Mouse (Mus musculus) 3134 (cell line): ENCODE measurements around the gene Golga2.
"Not testable (repeated sequence)": the region's sequence is repeated elsewhere in the genome, so short reads cannot be mapped to it uniquely, and the experiment has no call there.

Source experiments
- DNase-seq: peaks from one replicate; pipeline ENCODE4 v3.0.0-alpha.2; 2011; ENCODE audit warnings: low spot score; ENCODE audit not compliant: insufficient read length; ENCODE audit errors: extremely low read depth

Golga2 gene

DNA sequence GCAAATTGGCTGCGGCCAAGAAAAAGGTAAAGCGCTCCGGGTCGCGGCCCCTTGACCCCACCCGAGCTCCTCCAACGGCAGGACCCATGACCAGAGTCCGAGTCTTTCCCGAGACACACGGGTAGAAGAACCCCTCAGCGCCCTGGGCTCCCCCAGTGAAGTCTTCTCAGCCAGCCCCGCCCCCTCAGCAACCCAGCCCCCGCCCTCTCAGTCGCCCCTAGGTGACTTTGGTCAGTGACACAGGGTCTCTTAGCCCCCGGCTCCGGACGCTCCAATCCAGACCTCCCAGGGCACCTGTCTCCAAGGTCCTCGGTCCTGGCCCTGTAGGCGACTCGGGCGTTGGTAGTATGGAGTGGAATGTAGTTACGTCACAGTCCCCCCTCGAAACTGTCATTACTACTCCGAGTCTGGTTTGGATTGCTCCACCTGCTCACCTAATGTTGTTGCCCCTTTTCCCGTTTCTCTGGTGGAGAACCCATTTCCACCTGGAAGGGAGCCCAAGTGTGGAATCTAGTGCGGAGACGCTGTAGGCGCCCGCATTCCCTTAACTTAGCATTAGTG, 1.3 kb downstream of the Golga2 start:
- no peak for DNase-seq

DNA sequence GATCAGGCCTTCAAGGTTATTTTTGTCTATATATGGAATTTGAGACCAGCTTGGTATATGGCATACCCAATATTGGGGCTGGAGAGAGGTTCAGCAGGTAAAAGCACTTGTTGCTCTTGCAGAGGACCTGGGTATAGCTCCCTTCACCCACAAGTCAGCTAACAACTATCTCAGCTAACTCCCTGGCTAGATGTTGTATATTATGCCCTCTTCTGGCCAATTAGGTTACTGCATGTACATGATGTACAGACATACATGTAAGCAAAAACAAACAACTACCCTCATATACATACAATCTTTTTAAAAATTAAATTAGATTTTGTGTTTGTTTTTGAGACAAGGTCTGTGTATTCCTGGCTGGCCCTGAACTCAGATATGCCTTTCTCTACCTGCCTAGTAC, 2.4 kb downstream of the Golga2 start:
- no peak for DNase-seq

DNA sequence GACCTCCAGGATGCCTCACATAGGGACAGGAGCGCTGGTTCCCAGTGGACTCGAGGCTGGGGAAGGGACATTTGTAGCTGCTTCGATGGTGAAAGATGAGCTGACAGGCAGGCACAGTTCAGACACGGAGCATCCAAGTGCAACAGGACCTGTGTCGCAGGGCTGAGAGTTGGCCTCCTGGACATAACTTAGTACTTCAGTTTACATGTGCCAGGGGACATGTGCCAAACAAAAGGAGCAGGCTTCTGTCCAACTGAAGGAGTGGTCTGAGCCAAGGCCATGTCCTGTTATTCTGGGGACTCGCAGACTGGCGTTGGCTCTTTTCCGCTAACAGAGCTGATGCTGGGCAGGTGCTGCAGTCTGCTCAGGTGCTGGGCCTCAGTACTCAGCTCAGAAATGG, 7.2 kb downstream of the Golga2 start:
- no peak for DNase-seq

DNA sequence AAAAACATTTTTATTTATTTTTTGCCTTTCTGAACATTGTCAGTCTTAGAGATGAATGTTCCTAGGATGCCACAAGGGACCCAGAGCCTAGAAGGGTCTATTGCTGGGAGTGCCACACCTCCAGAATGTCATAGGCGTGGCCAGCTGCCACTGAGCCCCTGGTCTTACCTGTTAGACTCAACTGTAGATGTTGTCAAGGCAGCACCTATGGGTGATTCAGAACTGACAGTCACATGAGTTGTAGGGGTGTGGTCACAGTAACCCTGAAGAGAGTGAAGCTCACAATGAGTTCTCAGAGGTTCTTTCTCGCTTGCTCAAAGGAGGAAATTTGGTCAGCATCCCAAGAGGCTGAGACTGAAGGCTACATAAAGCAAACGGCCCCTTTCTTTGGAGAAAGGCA, 8.1 kb downstream of the Golga2 start:
- DNase-seq = no peak

DNA sequence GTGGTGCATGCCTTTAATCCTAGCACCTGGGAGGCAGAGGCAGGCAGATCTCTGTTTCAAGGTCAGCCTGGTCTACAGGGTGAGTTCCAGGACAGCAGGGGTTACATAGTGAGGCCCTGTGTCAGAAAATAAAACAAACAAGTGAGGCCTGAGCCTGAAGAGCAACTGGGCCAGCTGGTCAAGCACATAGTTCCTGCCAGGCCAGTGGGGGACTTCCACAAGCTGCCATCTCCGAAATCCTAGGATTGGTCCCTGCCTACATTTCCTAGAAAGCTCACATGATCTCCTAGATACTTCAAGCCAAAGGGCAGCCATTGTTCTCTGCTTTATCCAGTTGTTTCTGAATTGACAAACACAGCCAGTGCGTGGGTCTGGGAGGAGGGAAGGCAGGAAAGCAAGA, 8.7 kb downstream of the Golga2 start:
- DNase-seq = not testable (repeated sequence)

DNA sequence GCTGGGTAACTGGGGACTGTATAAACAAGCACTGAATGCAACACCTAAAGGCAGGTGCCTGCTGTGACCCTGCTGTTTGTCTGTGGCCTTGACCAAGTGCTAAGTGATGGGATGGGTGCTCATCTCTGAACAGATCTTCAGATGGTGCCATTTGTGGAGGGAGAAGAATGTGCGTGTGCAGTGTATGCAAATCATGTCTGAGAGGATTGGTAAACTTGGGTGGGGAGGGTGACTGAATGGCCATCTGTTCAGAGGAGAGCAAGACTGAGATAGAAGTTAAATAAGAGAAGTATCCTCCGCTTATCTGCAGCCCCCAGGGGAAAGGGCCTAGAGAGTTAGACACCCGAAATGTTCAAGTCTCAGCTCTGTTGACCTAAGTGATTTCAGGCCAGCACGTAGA, 12.3 kb downstream of the Golga2 start:
- no peak for DNase-seq

DNA sequence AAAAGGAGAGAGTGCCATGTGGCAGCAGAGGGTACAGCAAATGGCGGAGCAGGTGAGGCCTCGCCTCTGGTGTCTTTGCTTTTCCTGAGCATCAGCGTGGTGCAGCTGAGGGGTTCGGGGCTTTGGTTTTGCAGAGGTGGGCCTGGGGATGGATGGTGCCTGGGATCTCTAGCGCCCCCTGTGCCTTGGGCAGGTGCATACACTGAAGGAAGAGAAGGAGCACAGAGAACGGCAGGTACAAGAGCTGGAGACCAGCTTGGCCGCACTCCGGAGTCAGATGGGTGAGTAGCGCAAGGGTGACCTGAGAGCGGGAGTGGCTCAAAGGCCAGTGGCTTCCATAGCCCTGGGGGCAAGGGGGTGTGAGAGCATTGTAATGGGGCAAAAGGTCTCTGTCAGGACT, 15.8 kb downstream of the Golga2 start:
- DNase-seq = no peak

DNA sequence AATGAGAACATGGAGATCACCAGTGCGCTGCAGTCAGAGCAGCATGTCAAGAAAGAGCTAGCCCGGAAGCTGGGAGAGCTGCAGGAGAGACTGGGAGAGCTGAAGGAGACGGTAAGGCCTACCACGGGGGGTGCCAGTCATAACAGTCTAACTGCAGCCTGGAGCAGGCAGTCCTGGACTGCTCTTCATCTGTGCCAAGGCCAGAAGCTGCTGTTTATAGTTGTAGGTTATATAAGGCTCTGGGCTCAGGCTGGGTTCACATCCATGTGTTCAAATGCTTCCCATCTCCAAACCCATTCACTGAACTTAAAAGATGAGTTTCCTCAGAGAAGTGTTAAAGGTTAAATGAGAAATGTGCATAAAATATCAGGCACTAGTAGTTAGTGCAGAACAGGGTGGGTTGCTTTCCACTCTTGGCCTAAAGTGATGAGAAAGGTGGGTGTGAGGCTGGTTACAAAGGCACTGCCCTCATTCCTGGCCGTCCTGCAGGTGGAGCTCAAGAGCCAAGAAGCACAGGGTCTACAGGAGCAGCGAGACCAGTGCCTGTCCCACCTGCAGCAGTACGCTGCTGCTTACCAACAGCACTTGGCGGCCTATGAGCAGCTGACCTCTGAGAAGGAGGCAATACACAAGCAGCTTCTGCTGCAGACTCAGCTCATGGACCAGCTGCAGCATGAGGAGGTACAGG, 17.1 kb downstream of the Golga2 start:
- no peak for DNase-seq

DNA sequence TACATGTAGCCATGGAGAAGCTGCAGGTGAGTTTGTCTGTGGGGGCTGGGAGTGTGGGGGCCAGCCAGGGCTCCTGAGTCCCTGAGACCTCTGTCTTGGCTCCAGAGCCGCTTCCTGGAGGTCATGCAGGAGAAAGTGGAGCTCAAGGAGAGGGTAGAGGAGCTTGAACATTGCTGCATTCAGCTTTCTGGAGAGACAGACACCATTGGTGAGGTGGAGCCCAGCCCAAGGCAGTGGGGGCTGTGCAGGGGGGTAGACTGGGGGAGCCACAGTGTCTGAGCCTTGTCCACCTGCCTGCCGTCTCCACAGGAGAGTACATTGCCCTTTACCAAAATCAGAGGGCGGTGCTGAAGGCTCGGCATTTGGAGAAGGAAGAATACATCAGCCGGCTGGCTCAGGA, 18.5 kb downstream of the Golga2 start:
- DNase-seq = no peak

DNA sequence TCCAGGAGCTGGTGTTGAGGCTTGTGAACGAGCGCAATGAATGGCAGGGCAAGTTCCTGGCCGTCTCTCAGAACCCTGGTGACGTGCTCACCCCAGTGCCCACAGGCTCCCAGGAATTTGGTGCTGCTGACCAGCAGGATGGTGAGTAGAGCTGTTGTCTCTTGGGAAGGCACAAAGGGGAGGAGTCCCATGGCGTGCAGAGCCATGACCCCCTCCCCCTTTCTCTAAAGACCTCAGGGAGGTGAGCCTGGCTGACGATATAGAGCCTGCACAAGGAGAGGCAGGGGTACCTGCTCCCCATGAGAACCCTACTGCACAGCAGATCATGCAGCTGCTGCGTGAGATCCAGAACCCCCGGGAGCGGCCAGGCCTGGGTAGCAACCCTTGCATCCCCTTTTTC, 19.0 kb downstream of the Golga2 start:
- no peak for DNase-seq

DNA sequence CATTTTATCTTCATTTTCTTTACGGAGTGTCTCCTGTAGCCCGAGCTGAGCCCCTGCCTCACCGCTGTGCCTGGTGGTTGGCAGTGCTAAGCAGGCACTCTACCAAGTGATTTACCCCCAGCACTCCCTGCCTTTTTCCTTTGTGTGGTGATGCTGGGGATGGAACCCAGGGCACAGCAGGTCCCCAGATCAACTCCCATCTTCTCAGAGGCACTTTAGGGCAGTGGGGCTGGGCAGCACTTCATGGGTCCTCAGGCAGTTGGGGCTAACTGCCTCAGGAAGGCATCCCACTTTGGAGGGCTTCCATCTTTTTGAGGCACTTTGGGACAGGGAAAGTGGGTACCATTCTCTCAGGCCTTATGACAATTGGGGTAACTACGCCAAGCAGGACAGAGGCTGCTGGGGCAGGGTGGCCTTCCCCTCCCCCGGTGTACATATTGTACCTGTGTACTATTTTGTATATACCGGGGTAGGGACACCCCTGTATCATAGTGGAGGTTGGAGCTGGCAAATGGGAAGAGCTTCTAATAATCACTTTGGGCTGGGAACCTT, 20.1 kb downstream of the Golga2 start:
- DNase-seq = no peak

DNA sequence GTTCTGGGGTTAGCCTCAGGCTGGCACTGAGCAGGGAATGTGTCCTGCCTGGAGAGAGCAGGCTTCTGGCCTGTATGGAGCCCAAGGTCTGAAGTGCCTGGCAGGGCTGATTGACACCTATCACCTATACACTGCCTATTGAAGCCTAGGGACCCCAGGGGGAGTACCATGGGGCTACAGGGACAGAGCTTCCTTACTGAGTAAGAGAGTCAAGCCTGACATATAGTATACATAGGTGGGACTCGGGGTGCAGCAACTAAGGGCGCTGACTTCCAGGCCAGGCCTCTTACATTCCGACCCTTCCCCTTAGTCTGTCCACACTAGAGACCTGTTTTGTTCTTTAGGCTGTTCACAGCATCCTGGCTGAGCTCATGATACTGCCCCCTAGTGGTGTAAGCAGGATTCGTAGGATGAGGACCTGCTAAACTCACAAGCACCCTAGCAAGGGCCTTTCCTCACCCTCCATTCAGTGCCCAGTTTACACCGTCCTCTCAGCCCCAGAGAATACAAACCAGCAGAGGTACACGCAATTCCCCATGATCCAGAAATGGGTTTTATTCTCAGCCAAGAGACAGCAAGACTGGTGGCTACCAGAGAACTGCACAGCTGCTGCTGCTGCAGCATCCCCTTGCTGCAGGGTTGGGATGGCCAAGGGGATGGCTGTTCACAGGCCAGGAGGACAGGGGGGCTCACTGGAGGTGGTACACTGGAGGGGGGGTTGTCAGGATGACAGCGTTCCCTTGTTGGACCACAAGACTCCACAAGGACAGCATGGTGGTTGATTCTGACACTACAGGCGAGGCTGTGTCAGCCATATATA, 21.0 kb downstream of the Golga2 start:
- DNase-seq = no peak

DNA sequence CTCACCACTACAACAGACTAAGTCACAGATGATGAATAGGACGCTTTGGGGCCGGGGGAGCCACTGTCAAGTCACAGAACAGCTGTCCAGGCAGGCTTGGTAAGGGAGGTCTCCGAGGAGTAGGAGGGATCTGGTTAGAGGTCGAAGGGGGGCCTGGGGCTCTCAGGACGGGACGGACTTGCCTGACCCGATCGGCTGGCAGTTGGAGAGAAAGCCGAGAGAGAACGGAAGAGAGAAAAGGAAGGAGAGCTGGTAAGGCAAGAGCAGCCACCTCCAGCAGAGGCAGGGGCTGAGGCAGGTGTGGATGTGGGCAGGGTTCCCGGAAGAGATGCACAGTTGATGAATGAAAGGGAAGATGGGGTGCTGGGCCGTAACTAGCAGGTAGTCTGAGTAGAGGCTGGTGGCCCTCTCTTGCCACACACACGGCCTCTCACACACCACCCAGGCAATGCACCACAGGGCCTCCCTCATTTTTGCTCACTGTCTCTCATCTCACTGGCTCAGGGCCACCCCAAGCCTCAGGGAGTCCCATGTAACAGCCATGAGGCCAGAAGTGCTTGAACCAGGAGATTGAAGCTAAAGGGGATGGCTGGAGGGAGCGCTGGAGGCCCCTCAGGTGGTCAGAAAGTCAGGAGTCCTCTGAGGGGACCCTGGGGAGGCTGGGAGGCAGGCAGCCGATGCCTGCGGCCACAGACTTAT, 21.8 kb downstream of the Golga2 start:
- no peak for DNase-seq

DNA sequence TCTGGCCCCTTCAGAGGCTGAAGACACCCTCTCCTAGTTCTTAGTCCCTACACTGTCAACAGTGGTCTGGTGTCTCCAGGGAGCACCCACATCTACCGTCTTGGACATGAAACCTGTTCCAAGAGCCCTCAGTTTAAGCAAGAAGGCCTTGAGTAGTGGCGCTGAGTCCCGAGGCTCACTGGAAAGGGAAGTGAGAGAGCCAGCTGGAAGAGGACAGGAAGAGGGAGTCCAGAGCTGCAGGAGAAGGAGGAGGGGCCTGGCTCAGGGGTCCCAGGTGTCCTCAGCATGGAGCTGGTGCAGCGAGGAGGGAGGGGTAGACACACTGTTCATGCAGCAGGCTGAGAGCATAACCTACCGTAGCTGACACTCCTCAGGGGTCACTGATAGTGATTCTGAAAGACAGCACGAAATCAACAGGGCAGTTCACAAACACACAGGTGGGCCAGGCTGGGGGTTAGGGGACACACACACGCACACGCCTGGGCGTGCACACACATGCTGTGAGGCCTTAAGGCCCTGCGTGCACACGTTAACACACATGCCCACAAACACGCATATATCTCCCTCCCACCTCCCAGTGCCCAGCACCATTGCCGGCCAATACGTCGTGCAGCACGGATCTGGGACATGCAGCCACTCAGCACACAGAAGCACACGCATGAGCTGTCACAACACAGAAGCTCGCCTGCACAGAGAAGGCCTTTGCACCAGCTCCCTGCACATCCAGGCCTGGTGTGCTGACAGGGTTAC, 23.1 kb downstream of the Golga2 start:
- DNase-seq = no peak

DNA sequence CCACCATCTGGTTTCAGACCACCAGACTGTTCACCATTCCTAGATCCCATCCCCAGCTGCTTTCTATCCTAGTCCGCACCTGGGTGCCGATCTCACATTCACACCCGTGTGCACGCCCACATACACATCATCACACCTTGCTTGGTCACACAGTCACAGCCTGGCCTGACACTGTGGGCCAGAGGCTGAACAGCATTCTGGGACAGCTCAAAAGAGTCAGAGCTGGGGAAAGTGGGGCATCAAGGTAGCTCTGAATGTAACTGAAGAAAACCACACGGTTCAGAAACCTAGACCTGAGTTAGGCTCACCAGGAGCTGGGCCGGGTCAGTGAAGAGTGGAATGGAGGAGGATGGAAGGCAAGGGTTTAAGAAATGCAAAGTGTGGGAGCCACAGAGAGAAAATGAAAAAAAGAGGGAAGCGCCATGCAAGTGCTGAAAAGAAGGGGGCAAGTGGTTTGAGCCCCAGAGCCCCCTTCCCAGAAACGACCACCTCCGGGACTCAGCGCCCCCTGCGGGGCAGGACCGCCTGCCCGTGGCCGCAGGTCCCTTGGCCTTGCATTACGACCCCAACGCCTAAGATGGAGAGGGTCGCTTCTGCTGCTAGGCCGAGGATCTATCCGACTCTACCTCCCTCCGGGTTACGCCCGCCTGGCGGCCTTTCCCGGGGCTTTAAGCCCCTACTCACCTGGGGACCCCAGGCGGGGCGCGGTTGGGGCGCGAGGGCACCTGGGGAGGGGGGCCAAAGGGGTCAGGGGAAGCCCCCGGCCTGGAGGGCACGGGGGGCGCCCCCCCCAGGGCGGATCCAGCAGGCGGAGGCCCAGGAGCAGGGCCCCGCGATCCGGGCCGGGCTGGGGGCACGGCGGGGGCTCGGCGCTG, 24.5 kb downstream of the Golga2 start:
- no peak for DNase-seq

DNA sequence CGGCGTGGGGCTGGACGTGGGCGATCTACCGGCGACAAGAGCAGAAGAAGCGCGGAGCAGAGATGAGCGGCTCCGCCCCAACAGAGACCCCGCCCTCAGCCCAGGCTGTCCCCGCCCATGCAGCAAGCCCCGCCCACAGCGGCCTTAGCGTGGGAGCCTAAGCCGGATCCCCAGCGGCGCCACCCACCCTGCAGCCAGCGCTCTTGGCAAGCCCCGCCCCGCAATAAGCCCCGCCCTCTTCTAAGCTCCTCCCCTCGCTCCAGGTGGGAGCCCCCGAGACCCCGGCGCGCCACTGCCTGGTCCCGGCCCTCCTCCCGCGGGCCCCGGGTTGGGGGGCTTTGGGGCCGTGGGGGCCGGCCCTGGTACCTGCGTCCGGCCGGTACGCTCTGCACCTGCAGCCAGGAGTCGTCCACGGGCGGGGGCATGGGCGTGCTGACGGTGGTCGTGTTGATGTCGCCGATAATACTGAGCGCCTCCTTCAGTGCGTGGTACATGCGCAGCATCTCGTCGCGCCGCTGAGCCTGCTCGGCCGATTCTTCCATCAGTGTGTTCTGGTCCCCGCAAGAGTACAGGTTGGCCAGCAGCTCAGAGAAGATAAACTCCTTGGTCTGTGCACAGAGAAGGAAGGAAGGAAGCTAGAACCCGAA, 25.3 kb downstream of the Golga2 start:
- no peak for DNase-seq

DNA sequence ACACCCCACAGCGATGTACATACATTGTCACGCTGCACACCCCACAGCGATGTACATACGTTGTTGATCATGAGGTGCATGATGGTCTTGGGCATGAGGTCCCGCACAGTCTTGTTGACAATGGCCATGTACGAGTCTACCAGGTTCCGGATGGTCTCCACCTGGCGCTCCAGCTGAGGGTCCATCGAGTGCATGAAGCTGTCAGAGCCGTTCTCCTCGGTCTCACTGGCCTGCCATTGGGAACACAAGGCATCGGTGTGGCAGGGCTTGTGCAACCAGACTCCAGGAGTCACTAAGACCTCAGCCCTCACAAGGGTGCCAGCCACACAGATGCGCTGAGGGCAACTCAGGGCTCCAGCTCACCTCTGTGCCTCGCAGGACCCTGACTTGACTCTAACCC, 27.6 kb downstream of the Golga2 start:
- DNase-seq = no peak

DNA sequence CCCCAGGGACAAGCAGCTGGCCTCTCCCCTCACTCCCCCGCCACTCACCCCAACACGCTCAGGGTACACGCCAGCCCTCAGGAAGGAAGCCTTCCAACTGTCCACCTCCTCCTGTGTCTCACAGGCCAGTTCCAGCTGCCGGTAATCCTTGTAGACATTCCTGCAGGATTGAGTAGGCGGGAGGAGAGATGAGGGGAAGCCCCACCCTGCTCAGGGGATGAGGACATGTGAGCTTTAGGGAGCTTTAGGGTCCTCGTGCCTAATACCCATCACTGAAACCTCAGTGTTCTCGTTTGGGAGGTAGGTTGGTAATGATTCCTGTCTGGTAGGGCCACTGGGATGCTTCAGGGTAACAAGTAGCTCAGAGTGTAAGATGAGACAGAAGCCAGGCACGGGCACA, 28.6 kb downstream of the Golga2 start:
- no peak for DNase-seq
